Mouse (Mus musculus) erythroid progenitor cell, adult 5-6 weeks (primary cell): ENCODE measurements around the gene Pcnt. TPM values are rescaled to one million over a fixed set of nuclear protein-coding genes. Genes with fewer than 3 reads are reported as not detected.
A peak's percentile ranks its signal among the peaks of the same experiment; 100 is the strongest.

Source experiments
- ATAC-seq: replicated peaks from 2 replicates; pipeline ENCODE4 v1.8.0; 2016; ENCODE audit warnings: moderate number of reproducible peaks, mild to moderate bottlenecking, moderate TSS enrichment, inconsistent platforms; ENCODE audit not compliant: poor library complexity, low FRiP score, severe bottlenecking
- total RNA-seq, 2 experiments: library from RNA; stranded (forward) in 1 of 2; stranded (reverse) in 1 of 2; fragments of 150-400 nt in 1 of 2; fragments of 186-747, 209-891 nt in 1 of 2; gene quantifications; 2 replicates each; pipeline versions ENCODE4 v1.2.3 to v1.2.4; 2015 to 2017; ENCODE audit warnings: low replicate concordance in 2 of 2

Pcnt gene
- total RNA-seq, 2 experiments from 2014 or later: 61.6 to 99.8 TPM

DNA sequence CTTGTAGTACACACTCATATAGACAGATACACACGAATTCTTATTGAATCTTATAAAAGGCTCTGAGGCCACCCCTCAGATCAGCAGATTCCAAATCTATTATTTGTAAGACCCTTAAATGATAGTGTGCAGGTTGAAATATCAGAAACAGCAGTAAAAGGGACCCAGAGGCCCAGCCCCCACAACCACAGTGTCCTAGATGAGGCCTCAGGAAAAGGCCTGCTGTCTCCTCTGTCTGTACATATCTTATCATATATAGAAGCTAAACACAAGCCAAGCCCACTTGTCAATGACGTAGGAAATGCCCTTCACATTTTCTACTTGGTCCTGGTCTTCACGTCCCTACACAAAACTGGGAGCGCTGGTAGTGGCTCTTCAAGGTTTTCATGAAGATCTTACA is 113.5 kb downstream of the Pcnt start:
- ATAC-seq: no peak

DNA sequence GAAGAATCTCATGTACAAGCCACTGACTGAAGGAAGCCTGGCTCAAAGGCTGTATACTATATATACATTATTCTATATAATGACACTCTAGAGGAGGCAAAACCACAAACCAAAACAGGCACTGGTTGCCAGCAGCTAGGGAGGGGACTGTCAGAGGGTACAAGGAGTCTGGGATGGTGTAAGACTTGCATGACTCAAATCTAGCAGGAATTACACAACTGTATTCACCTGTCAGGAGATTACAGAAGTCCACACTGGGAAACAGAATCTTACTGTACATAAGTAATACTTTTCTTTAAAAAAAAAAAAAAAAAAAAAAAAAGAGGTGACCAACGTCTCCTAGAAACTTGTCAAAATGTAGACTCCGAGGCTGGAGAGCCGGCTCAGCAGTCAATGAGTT is 114.0 kb downstream of the Pcnt start:
- ATAC-seq: no peak

DNA sequence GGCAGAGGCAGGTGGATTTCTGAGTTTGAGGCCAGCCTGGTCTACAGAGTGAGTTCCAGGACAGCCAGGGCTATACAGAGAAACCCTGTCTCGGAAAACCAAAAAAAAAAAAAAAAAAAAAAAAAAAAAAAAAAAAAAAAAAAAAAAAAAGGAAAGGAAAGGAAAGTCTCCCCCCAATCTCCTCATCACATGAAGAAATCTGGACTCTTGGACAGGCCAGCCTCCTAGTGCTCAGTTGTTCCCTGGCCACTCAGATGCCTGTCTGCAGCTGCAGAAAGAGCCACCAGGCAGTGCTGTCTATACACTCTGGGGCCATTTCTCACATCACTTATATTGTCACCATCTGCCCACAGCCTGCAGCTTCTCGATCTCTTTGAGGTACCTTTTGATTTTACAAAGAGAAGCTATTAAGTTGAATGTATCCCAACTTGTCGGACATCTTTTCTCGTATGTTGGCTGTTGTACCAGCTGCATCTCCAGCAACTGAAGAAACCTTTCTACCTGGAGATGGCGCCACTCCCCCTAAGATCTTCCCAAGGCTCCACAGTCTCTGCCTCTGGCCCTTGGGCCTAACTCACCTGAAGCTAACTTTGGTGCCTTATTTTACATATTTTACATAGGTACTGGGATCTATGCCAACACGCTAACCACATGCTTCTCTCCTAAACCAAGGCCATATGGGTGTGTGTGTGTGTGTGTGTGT is 116.1 kb downstream of the Pcnt start:
- ATAC-seq: no peak

DNA sequence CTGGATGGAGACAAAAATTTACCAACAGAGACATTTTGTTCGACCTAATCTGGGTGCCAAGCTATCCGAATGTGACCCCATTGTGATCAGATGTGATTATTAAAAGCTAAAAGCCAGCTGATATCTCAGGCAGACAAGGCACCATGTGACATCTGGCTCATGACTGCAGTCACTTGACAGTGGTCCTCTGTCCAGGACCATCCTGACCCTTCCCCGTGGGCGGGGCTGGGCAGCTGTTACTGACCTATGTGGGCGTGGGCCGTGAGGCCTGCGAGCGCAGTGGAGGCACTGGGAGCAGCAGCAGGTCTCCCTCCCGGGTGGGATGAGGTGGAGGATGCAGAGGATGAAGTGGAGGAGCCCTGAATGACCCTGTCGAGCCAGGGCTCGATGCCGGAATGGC is 125.0 kb downstream of the Pcnt start:
- 0 out of 2 replicates have a peak, but pooled peaks have one; percentile 25 for ATAC-seq

DNA sequence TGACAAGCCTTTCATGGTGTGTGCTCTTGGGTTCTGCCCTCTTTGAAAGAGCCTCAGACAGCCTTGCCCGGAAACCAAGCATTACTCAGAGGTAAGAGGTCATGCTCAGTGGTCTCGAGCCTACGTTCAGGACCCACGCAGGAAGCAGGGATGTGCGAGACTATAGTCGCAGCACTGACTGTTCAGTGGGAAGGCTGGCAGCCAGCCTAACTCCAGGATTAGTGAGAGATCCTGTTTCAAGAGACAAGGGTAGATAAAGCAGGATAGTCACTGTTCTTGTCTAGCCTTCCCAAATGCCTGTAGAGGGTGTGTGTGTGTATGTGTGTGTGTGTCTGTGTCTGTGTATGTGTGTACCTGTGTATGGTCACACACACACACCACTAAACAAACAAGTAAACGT is 126.4 kb downstream of the Pcnt start:
- no peak for ATAC-seq

DNA sequence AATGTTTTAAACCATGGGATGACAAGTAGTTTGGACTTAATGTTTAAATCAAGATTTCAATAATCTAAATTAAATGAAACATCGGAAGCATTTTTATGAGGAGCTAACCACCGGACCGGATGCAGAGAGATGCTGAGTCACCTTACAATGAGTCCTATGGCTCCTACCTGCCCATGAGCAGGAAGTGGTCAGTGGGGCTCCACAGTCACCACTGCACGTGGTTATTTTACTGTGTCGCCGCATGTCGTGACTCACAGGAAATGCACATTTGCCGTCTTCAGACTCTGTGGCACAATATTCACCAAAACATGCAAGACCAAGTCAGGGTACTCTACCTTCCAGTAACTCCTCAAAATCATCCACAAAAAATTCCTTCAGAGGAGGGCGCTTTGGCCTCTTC is 135.8 kb downstream of the Pcnt start:
- ATAC-seq: no peak

Other genes starting within 250 kb of the Pcnt start
- gene Prmt2, start 204.9 kb downstream of the Pcnt start, total RNA-seq (2015; ENCODE audit: low replicate concordance): 2.2 TPM in 1 of 2 replicates, not detected in the other
- 0.77 TPM in 1 of 2 replicates, not detected in the other for gene Prmt2, start 204.9 kb downstream of the Pcnt start, total RNA-seq (2017; ENCODE audit: low replicate concordance)
- gene S100b, start 188.9 kb downstream of the Pcnt start, total RNA-seq (2015; ENCODE audit: low replicate concordance): not detected in 2 replicates
- gene S100b, start 188.9 kb downstream of the Pcnt start, total RNA-seq (2017; ENCODE audit: low replicate concordance): not detected in 2 replicates
- gene Dip2a, start 97.5 kb downstream of the Pcnt start, total RNA-seq (2015; ENCODE audit: low replicate concordance): 0.36 and 0.42 TPM in 2 replicates
- gene Dip2a, start 97.5 kb downstream of the Pcnt start, total RNA-seq (2017; ENCODE audit: low replicate concordance): 0.76 and 2.1 TPM in 2 replicates
- not detected in 2 replicates for gene AC141477.1, start 2.3 kb downstream of the Pcnt start, total RNA-seq (2015; ENCODE audit: low replicate concordance)
- gene AC141477.1, start 2.3 kb downstream of the Pcnt start, total RNA-seq (2017; ENCODE audit: low replicate concordance): 11.7 TPM in 1 of 2 replicates, not detected in the other
- gene 2610028H24Rik, start 6.3 kb upstream of the Pcnt start, total RNA-seq (2015; ENCODE audit: low replicate concordance): not detected in 2 replicates
- not detected in 2 replicates for gene 2610028H24Rik, start 6.3 kb upstream of the Pcnt start, total RNA-seq (2017; ENCODE audit: low replicate concordance)
- 44.0 and 63.8 TPM in 2 replicates for gene Mcm3ap, start 26.1 kb upstream of the Pcnt start, total RNA-seq (2015; ENCODE audit: low replicate concordance)
- 39.6 and 39.9 TPM in 2 replicates for gene Mcm3ap, start 26.1 kb upstream of the Pcnt start, total RNA-seq (2017; ENCODE audit: low replicate concordance)
- gene Ybey, start 26.3 kb upstream of the Pcnt start, total RNA-seq (2015; ENCODE audit: low replicate concordance): 0.72 TPM in 1 of 2 replicates, not detected in the other
- 0.98 and 1.0 TPM in 2 replicates for gene Ybey, start 26.3 kb upstream of the Pcnt start, total RNA-seq (2017; ENCODE audit: low replicate concordance)
- 0.42 and 2.2 TPM in 2 replicates for gene Lss, start 88.8 kb upstream of the Pcnt start, total RNA-seq (2015; ENCODE audit: low replicate concordance)
- 1.2 and 2.0 TPM in 2 replicates for gene Lss, start 88.8 kb upstream of the Pcnt start, total RNA-seq (2017; ENCODE audit: low replicate concordance)
- gene Spatc1l, start 119.5 kb upstream of the Pcnt start, total RNA-seq (2015; ENCODE audit: low replicate concordance): not detected in 2 replicates
- gene Spatc1l, start 119.5 kb upstream of the Pcnt start, total RNA-seq (2017; ENCODE audit: low replicate concordance): not detected in 2 replicates
- not detected in 2 replicates for gene Ftcd, start 132.9 kb upstream of the Pcnt start, total RNA-seq (2015; ENCODE audit: low replicate concordance)
- not detected in 2 replicates for gene Ftcd, start 132.9 kb upstream of the Pcnt start, total RNA-seq (2017; ENCODE audit: low replicate concordance)
- not detected in 2 replicates for gene Col6a2, start 180.8 kb upstream of the Pcnt start, total RNA-seq (2015; ENCODE audit: low replicate concordance)
- gene Col6a2, start 180.8 kb upstream of the Pcnt start, total RNA-seq (2017; ENCODE audit: low replicate concordance): not detected in 2 replicates